Mouse (Mus musculus): ENCODE measurements around the gene Psap.

GRCm38 (mm10) chr10:60334583-60334982 is 57.2 kb downstream of the Psap start:
- TF ChIP-seq CTCF (IDR thresholded peaks at IDR 0.05; ENCODE audit: extremely low read depth, insufficient read length, insufficient replicate concordance, low read depth, low read length) (no peak), POLR2A (IDR thresholded peaks at IDR 0.05; ENCODE audit: low read depth, low read length) (no peak)
